Mouse (Mus musculus): Measurements from ENCODE around the gene Ly6g5c.

Gene Ly6g5c

DNA sequence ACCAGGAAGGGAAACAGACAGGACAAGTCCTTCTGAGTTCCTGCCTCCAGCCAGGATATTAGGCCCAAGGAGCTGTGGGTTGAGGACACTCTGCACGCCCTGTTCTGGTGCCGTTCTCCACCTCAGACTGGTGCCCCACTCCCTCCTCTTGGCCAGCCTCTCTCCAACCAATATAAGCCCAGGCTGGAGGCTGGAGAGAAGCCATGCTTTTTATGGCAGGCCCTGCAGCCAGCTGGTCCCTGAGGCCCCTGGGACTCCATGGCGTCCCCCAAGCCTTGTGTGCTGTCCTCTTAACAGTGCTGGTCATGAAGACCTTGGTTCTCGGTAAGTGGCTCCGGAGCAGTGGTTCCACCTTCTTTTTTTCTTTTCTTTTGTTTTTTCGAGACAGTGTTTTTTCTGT, at the start of gene Ly6g5c:
Gene Ly6g5c, plus strand, starts transcription at position 183 of the 400 bp plus-strand sequence.
- in situ Hi-C loops (cut with MboI, MseI): loop anchor here (5.0 kb wide), 1 partner anchor 96 kb away; no protein-coding TSS in a partner anchor

GRCm38 (mm10) chr17:35058316-35058715, 49.8 kb upstream of the Ly6g5c start:
- in situ Hi-C loops (cut with MboI, MseI): no loop called here

DNA sequence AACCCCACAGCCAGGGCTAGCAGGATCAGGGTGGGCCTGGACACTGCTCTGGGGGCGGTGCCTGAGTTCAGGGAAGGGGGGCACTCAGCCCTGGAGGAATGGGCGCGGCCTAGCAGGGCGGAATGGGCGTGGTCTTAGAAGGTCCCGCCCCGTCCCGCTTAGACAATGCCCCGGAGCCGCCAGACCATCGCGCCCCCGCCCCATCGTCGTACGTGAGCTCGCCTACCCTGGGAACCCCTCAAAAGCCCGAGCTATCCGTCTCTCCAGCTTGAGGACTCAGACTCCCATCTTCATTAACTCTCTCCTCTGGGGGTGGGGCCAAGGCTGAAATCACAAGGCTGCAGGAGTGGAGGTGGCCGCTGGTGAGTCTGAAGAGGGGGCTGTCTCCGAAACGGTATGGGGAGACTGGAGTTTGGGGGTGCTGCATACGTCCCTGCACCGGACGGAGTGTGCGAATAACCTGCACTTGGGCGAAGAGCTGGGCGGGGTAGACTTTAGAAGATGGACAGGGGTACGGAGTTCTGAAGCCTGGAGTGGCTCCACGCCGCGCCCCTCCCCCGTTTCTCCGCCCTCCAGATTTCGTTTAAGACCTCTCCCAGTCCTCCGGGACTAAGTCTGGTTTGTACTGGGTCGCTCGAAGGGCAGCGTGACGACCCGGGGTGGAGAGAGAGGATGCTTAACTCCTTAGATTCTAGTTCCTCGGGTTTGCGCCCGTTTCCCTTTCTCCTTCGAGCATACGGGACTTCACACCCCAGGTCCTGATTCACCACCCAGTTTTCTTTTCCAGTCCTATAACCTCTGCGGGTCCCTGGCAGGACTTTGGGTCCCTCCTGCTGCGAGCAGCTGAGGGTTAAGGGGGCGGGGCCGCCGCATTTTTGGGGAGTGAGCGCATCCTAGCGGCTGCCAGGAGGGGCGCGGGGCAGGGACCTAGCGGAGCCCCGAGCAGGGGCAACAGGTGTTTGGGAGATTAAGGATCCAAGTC, 48.9 kb upstream of the Ly6g5c start, which contains the start of gene Ddah2:
Gene Ddah2, plus strand, starts transcription at position 125 of the 982 bp plus-strand sequence.
- in situ Hi-C loops (cut with MboI, MseI): no loop called here

DNA sequence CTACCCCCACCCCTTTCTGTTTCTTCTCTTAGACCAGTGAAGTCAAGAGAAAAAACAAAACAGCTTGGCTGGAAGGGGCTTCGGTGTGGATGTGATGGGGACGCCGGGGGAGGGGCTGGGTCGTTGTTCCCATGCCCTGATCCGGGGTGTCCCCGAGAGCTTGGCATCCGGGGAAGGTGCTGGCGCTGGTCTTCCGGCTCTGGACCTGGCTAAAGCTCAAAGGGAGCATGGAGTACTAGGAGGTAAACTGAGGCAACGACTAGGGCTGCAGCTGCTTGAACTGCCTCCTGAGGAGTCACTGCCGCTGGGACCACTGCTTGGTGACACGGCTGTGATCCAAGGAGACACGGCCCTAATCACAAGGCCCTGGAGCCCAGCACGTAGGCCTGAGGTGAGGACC, 48.0 kb upstream of the Ly6g5c start:
- in situ Hi-C loops (cut with MboI, MseI): no loop called here

DNA sequence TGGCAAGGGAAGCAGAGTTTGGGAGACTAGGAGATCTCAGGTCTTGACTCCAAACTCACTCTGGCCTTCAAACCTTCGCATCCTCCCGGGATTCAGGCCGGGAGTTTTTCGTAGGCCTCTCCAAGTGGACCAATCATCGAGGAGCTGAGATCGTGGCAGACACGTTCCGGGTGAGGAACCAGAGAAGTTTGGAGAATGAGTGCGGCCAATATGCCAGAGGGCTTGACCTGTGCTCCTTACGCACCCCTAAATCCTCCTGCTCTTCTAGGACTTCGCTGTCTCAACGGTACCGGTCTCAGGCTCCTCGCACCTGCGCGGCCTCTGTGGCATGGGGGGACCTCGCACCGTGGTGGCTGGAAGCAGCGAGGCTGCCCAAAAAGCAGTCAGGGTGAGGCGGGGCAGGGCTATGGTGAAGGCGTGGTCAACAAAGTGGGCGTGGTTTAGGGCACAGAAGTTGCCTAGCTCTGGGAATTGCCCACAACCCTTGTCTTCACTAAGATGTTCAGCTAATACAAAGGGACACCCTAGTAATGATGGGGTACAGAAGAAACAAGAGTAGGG, 47.3 kb upstream of the Ly6g5c start:
- in situ Hi-C loops (cut with MboI, MseI): no loop called here

GRCm38 (mm10) chr17:35061299-35061698, 46.8 kb upstream of the Ly6g5c start:
- in situ Hi-C loops (cut with MboI, MseI): no loop called here

DNA sequence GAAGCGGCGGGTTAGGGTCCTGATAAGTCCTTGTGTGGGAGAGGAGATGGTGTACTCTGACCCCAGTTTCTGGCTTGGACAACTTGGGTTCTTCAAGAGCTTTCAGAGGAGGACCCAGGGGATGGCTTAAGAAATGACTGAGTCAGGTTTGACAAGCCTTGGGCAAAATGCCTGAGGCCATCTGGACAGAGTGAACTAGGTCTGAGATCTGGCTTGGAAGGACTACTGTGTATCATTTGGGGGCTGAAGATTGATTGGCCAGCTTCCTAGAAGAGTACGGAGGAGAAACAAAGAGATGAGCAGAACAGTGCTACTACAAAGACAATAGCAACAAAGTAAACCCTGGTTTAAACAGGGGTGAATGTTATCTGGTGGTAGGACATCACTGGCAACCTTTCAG, 44.6 kb upstream of the Ly6g5c start:
- in situ Hi-C loops (cut with MboI, MseI): no loop called here

DNA sequence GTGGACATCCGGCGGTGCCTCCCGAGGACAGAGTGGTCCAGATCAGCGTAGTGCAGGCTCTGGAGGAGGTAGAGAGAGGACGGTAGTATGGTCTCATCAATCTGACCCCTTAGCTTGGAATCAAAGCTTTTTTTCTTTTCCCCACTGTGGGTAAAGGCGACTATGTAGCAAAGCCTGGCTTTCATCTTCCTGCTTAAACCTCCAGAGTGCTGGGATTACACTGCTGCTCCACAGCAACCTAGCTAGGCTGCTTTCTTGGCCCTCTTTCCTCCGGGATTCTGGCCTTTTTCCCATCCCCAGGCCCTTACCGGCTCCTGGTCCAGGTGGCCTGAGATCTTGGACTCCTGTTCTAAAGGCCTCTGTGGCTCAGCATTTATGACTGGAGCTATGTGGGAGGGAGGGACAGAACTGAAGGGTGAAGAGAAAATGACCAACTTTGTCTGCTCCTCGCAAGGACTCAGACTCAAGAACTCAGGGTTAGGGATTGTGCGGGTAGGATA, 43.7 kb upstream of the Ly6g5c start:
- in situ Hi-C loops (cut with MboI, MseI): no loop called here

GRCm38 (mm10) chr17:35064951-35065947, 42.8 kb upstream of the Ly6g5c start, which contains the start of gene Ly6g6c:
TSS of gene Ly6g6c (plus strand) at chr17:35065388.
- in situ Hi-C loops (cut with MboI, MseI): loop anchor here (5.0 kb wide), 1 partner anchor 43 kb away; no protein-coding TSS in a partner anchor

GRCm38 (mm10) chr17:35066084-35066483, 42.0 kb upstream of the Ly6g5c start, which contains the start of gene Mpig6b:
TSS of gene Mpig6b (minus strand) at chr17:35066184.
- in situ Hi-C loops (cut with MboI, MseI): loop anchor here (5.0 kb wide), 1 partner anchor 44 kb away; no protein-coding TSS in a partner anchor

- in situ Hi-C loops (cut with MboI, MseI): loop anchor here (5.0 kb wide), 1 partner anchor 46 kb away; no protein-coding TSS in a partner anchor
These were observed 39.7 kb upstream of the Ly6g5c start for GRCm38 (mm10) chr17:35068213-35068914.

- in situ Hi-C loops (cut with MboI, MseI): no loop called here
These were observed 37.4 kb upstream of the Ly6g5c start for GRCm38 (mm10) chr17:35070556-35071229.

DNA sequence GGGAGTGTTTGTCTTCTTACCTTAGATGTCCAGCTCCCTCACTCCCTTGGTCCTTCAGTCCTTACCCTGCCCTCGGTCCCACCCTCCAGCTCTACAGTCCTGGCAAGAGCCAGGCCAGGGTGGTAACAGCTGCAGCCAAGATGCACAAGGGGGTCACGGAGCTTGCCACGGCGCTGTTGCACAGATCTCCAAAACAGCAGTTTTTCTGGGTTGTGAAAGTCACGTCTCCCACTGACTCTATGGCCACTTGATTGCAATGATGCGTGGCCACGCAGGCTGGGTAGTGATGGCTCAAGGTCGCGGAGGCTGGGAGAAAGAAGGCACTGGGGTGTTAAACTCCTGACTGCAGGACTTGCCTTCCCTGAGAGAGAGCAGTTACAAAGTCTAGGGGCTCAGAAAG, 36.6 kb upstream of the Ly6g5c start:
- in situ Hi-C loops (cut with MboI, MseI): no loop called here

- in situ Hi-C loops (cut with MboI, MseI): no loop called here
These were observed 34.0 kb upstream of the Ly6g5c start for GRCm38 (mm10) chr17:35074097-35074496.

- in situ Hi-C loops (cut with MboI, MseI): no loop called here
These were observed 31.4 kb upstream of the Ly6g5c start, which contains the start of gene Ly6g6e for GRCm38 (mm10) chr17:35076507-35077176. TSS of gene Ly6g6e (plus strand) at chr17:35076902.

DNA sequence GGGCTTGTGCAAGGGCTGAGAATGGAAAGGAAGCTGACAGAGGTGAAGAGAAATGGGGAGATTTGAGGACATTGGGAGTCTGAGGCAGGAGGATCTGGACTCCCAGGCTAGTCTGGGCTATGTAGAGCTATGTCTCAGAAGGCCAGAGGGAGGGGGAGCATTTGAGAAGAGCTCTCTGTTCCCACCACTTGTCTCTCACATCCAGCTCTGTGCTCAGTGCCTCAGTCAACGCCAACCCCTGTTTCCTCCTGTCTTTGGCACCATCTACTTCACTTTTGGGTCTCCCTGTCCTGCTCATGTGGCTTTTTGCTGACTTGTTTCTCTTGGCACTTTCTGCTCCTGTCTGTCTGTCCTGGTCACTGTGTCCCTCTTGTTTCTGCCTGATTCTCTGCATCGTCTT, 30.8 kb upstream of the Ly6g5c start:
- in situ Hi-C loops (cut with MboI, MseI): no loop called here

DNA sequence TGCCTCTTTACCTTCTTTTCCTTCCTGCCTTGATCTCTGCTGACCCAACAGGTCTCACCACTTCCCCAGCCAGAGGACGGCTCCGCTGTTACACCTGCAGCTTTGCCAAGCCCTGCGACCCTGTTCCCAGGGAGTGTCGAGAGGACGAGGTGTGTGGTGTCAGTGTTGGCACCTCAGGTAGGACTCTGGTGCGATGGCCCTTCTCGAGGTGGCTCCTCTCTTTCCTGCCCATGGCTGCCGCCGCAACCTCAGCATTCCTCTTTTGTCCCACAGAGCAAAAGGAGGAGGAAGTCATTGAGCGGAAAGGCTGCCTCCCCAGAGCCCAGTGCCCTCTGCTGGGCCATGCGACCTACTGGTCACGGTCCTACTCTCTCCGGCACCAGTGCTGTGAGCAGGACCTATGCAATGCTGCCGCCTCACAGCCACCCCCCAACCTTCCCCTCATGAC, 30.3 kb upstream of the Ly6g5c start, which contains the start of gene Ly6g6d:
Gene Ly6g6d, minus strand, starts transcription at position 280 of the 448 bp plus-strand sequence.
- in situ Hi-C loops (cut with MboI, MseI): no loop called here

GRCm38 (mm10) chr17:35079778-35080177, 28.3 kb upstream of the Ly6g5c start:
- in situ Hi-C loops (cut with MboI, MseI): no loop called here

GRCm38 (mm10) chr17:35080248-35080647, 27.8 kb upstream of the Ly6g5c start:
- in situ Hi-C loops (cut with MboI, MseI): no loop called here

Measured in regulatory T cell (primary cell).